Mouse (Mus musculus): ENCODE measurements at regions not wholly inside any gene's neighbourhood (a gene's known extent, or its start where the extent isn't known, plus 50 kb on each side); places are given as distances from the start of the nearest gene placed in this dataset.

DNA sequence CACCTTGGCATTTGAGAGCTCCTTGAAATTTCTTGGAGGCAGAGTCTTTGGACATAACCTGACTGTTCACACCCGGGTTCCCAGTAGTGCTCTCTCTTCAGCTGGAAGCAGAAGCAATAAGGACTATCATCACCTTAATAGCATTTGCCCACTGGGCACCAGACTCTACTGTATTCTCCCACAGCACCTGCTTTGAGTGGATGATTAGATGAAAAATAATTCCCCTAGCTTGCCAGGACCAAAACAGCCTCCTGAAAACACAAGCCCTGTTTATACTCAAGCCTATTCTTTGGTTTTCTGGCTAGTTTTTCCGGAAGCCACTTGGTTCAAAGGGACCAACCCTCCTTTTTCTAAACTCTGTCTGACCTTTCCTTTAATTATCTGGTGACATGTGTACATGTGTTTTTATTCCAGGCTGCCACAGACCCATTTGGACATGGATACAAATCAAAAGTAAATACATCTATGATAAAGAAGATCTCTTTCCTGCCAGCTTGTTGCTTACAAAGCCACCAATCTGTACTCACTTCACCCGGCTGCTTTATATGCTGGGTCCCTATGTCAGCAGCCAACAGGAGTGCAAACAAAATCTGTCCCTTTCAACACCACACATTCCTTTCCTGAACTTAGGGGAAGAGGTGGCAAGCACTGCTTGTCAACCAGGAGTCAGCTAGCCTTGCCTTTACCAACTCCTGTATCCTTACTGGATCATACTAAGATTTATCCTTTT, 787.4 kb downstream of the Bcl11a start:
- DNase-seq = no peak

Measured in lung, postnatal 10 days (tissue).